ENCODE assay signal across 9 mouse cellular contexts in the genomic region with DNA sequence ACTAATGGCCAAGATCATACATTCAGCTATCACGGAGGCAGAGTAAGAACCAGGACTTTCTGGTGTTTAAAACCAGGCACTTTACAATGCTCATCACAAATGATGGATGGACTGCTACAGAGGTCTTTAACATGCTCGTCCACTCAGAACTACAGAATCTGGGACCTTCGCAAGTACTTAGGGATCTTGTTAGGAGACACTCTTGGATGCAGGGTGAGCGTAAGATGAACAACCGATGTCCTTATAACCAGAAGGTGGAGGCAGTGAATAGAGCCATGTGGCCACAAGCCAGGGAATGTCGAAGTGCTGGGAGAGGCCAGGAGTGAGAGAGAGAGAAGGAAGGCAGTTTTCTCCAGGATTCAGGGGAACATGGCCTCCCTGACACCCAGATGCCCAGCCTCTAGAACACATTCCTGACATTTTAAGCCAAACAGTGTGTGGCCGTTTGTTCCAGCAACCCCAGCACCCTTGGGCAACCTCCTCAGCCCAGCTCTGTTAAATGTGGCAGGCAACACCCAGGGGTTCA.
DNase-seq lines count a peak whose midpoint lies in the region.
"Had no signal": no experiment of that assay in that cellular context is flagged by ENCODE, and none has a peak within 500 bp of the region (broad histone marks: within the 10 kb centered on the region; RNA-seq: fewer than 3 reads in every experiment).

No protein-coding gene starts in this region.

- DNase-seq in cerebellum, postnatal 14 days: peak; percentile 48 to 62
- DNase-seq in cerebellum, adult 11-12 months: no peak
- DNase-seq in urinary bladder, postnatal 14 days (ENCODE audit: low spot score): peak; percentile 79
- no peak for DNase-seq in urinary bladder, adult 2 months (ENCODE audit: low spot score)
- DNase-seq in heart, postnatal 4 days: peak; percentile 67
- DNase-seq in lung, postnatal 4 days: peak; percentile 79 to 85
- DNase-seq in left cerebral cortex, postnatal 10 days (ENCODE audit: extremely low spot score in 1 of 2, low spot score in 2 of 2): no peak
- DNase-seq in ovary, postnatal 14 days (ENCODE audit: low spot score): no peak
- DNase-seq: liver, embryonic 13.5 days had no signal

- intact Hi-C loops in left cerebral cortex, postnatal 10 days (cut with DNase I): no loop called here

Comparison
In these comparisons a context has a peak if more than half of its experiments do, and no peak if none do; other contexts are left out.
1. DNase-seq: peak in cerebellum, postnatal 14 days (2 of 2), urinary bladder, postnatal 14 days (single experiment), heart, postnatal 4 days (single experiment) and lung, postnatal 4 days (2 of 2); none in cerebellum, adult 11-12 months (single experiment), urinary bladder, adult 2 months (single experiment), left cerebral cortex, postnatal 10 days (0 of 2) and ovary, postnatal 14 days (single experiment).